Mouse (Mus musculus): Measurements from ENCODE around the gene Col18a1. TPM values are rescaled to one million over a fixed set of nuclear protein-coding genes. Genes with fewer than 3 reads are reported as not detected.

The Col18a1 gene
- total RNA-seq, 1 experiment from 2014 or later: not detected

DNA sequence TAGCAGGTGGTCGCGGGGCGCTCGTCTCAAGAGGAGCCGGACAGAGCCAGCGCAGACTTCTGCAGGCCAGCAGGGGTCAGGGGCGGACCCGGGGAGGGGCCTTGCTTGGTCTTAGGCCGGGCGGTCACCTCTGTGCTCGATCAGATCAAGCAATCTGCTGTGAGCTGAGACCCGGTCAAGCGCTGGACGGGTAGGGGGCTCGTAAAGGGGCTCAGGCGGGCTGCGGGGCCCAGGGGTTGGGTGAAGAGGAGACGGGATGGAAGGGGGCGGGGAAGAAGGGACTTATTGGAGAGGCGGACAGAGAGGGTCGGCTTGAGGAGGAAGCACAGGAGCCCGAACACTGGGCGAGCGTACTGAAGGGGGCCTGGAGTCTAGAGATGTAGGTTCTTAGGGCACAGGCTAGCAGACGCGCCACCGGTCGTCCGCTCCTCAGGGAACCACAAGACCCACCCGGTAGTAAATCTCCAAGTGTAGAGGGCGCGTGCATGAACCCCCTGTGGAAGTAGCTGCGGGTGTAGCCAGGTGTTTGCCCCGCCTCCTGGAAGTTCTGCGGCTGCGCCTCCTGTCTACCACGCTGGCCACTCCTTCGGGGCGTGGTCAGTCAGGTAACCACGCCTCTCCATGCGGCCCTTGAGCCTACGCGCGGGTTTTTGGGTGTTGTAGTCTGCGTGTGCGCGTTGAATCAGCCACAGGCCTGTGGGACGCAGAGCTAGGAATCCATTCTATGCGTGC, 133.6 kb downstream of the Col18a1 start:
- peak; percentile 88 for ATAC-seq (ENCODE audit: extremely low read depth, insufficient number of reproducible peaks, low FRiP score, poor library complexity, severe bottlenecking)

DNA sequence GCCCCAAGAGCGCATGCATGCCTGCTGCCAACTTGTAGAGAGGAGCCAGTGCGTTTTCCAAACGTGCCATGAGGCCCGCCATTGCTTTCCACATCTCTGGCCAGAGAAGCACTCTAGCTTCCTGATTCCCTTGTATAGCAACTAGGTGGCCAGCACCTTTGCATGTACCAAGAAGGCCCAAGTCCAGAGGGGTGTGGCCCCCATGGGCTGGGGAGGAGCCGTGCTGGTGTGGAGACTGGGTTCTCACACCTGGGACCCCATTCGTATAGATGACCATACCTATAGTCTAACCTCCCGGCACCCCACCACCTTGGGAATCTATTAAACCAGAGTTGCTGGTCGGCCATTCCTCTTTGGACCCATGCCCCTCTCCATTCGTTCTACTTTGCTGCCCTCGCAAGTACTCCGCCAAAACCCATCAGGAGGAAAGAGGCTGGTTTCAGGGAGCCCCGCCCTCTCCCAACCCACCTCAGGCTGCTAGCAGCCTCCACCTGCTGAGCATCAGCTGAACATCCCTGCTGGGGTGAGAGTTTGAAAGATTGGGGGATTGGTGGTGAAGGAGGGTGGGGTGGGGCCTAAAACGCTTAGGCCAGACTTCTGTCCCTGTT, 134.5 kb downstream of the Col18a1 start, which contains the start of gene Slc19a1:
Gene Slc19a1 (plus strand): TSS at position 474 of the 608 bp plus-strand sequence.
- no peak for ATAC-seq (ENCODE audit: extremely low read depth, insufficient number of reproducible peaks, low FRiP score, poor library complexity, severe bottlenecking)

DNA sequence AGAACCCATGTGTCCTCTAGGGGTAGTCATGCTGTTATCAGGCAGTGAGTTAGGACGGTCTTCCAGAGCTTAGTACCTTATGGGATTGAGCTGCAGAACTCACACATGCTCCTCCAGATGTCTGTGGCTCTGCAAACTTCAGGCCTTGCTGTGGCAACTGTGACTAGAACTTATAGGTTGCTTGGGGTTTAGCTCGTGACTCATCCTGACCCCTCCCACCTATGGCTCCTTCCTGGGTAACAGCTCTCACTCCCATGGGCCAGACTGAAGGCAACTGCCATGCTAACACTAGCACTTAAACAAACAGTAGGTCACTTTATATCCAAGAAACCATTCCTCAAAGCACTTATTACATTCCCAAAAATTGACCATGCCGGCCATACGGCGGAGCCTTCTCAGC, 135.7 kb downstream of the Col18a1 start:
- no peak for ATAC-seq (ENCODE audit: extremely low read depth, insufficient number of reproducible peaks, low FRiP score, poor library complexity, severe bottlenecking)

GRCm38 (mm10) chr10:77029761-77030160, 136.6 kb downstream of the Col18a1 start:
- no peak for ATAC-seq (ENCODE audit: extremely low read depth, insufficient number of reproducible peaks, low FRiP score, poor library complexity, severe bottlenecking)

GRCm38 (mm10) chr10:77028782-77029296, 137.5 kb downstream of the Col18a1 start:
- no peak for ATAC-seq (ENCODE audit: extremely low read depth, insufficient number of reproducible peaks, low FRiP score, poor library complexity, severe bottlenecking)

DNA sequence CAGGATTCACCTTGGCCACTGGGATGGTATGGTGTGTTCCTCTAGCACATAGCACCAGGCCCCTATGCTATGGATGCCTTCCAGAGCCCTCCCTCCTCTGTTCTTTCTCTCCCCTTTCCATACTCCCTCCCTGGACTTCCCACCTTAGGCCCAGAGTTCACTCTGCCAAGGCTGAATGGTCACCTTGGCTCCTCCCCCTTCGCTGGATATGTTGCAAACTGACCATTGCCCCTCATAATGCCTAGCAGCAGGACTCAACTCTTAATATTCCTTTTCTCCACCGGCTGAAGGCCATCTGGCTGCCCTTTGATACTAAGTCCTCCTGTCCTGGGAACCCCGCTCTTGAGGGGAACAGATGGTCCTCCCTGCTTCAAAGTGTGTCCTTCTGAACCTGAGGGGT, 139.4 kb downstream of the Col18a1 start:
- ATAC-seq (ENCODE audit: extremely low read depth, insufficient number of reproducible peaks, low FRiP score, poor library complexity, severe bottlenecking): no peak

DNA sequence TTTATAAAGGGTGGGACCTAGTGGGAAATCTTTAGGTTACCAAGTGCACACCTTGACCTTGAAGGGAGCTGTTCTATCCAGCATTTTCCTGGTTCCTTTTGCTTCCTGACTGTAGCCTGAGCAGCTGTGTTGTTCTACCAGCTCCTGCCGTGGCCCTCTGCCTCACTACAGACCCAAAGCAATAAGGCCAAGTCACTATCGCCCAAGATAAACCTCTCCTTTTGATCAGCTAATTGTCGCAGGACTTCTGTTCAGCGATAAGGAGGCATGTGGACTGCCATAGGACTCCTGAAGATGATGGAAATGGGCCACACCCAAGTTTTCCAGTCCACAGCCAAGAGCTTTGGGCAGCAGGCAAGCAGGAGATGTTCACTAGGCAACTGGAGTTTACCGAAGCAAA, 142.1 kb downstream of the Col18a1 start:
- no peak for ATAC-seq (ENCODE audit: extremely low read depth, insufficient number of reproducible peaks, low FRiP score, poor library complexity, severe bottlenecking)

DNA sequence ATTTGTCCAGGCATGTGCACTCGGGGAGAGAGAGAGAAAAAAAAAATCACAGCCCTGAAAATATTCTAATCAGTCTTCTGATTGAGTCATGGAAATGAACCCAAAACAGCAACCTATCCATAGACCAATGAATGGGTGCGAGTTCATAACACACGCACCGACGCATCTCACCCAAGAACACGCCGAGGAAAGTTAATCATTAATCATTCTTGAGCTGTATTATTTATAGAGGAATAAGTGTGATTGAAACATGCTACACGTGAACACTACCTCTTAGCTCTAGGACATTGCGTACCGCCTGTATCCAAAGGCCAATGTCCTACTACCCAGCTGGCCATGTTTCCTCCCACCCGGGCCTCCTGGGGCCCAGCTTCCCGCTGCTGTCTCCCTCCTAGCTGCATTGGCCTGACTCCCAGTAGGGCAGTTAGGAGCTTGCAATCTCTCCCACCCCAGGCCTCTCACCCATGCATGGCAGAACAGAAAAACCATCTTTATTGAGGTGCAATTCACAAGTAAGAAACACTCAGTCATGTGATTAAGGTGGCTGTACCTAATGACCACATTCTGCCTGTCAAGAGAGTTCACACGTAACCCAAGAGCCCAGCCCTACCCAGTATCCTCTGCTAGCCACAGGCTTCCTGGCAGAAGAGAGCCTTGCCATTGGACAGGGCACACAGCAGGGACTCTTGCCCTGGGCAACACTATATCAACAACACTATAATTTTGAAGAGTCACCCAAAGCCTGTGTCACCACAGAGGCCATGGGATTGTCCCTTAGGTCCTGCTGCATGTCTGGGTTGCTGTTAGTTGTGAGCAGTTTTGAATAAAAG, 143.8 kb downstream of the Col18a1 start:
- ATAC-seq (ENCODE audit: extremely low read depth, insufficient number of reproducible peaks, low FRiP score, poor library complexity, severe bottlenecking): no peak

- peak; percentile 44; the same call in 1 of the 2 replicates for ATAC-seq (ENCODE audit: extremely low read depth, insufficient number of reproducible peaks, low FRiP score, poor library complexity, severe bottlenecking)
These were observed 144.8 kb downstream of the Col18a1 start for GRCm38 (mm10) chr10:77021399-77022052.

GRCm38 (mm10) chr10:77017662-77018061, 148.7 kb downstream of the Col18a1 start:
- ATAC-seq (ENCODE audit: extremely low read depth, insufficient number of reproducible peaks, low FRiP score, poor library complexity, severe bottlenecking): no peak

DNA sequence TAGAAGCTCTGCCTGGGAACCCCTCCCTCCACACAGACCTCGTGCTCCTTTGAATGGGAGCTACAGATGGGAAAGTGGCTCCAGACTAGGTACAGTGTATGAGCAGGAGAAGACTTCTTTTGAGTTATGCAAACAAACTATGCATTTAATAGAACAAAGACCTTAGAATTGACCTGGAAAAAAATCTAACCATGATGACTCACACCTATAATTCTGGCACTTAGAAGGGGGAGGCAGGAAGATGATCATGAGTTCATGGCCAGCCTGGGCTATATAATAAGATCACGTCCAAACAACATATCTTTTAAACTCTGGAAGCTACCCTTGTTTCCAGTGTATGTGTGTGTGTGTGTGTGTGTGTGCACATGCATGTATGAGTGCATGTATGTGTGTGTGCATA, 149.3 kb downstream of the Col18a1 start:
- ATAC-seq (ENCODE audit: extremely low read depth, insufficient number of reproducible peaks, low FRiP score, poor library complexity, severe bottlenecking): no peak

GRCm38 (mm10) chr10:77016499-77016898, 149.8 kb downstream of the Col18a1 start:
- ATAC-seq (ENCODE audit: extremely low read depth, insufficient number of reproducible peaks, low FRiP score, poor library complexity, severe bottlenecking): no peak

- ATAC-seq (ENCODE audit: extremely low read depth, insufficient number of reproducible peaks, low FRiP score, poor library complexity, severe bottlenecking): no peak
These were observed 150.3 kb downstream of the Col18a1 start for GRCm38 (mm10) chr10:77016080-77016479.

- no peak for ATAC-seq (ENCODE audit: extremely low read depth, insufficient number of reproducible peaks, low FRiP score, poor library complexity, severe bottlenecking)
These were observed 154.7 kb downstream of the Col18a1 start for GRCm38 (mm10) chr10:77011681-77012080.

GRCm38 (mm10) chr10:77008698-77009097, 157.7 kb downstream of the Col18a1 start:
- ATAC-seq (ENCODE audit: extremely low read depth, insufficient number of reproducible peaks, low FRiP score, poor library complexity, severe bottlenecking): no peak

GRCm38 (mm10) chr10:77008109-77008561, 158.2 kb downstream of the Col18a1 start:
- ATAC-seq (ENCODE audit: extremely low read depth, insufficient number of reproducible peaks, low FRiP score, poor library complexity, severe bottlenecking): no peak

GRCm38 (mm10) chr10:77007433-77008108, 158.8 kb downstream of the Col18a1 start:
- ATAC-seq (ENCODE audit: extremely low read depth, insufficient number of reproducible peaks, low FRiP score, poor library complexity, severe bottlenecking): no peak

DNA sequence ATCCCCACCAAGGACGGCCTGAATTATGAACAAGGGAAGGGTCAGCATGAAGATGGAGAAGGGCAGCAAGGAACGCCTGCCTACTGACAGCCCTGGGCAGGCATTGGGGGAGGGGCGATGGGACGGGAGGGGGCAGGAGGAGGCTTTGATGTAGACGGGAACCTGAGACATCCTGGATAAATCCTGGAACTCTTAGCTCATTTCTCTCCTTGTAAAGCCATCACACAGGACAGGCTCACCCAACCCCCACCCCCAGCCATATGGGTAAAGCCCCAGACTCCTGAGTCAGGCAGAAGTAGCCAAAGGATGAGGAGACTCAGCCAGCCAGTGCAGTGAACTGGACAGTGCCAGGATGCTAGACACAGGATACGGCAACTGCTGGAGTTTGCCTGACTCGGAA, 161.4 kb downstream of the Col18a1 start:
- ATAC-seq (ENCODE audit: extremely low read depth, insufficient number of reproducible peaks, low FRiP score, poor library complexity, severe bottlenecking): no peak

Data from neutrophil, adult 5-6 weeks (primary cell).